9 mouse cellular contexts compared by ENCODE assay signal in genomic region chr9:65392638-65393364, GRCm38 (mm10). TPM values are rescaled to one million over a fixed set of nuclear protein-coding genes. Genes with fewer than 3 reads are reported as not detected.
DNase-seq lines count a peak whose midpoint lies in the region; TF ChIP-seq lines count a peak whose summit lies in the region.
"Had no signal": no experiment of that assay in that cellular context is flagged by ENCODE, and none has a peak within 500 bp of the region (broad histone marks: within the 10 kb centered on the region; RNA-seq: fewer than 3 reads in every experiment).

No protein-coding gene starts in this region.

- peaks cover 6% of the 10 kb centered on the region; the same call in 1 of the 2 replicates for H3K4me1 ChIP-seq in testis, adult 2 months (ENCODE audit: control insufficient read depth, insufficient read depth, low read length)

- TF ChIP-seq POLR2A in testis, adult 2 months (IDR thresholded peaks at IDR 0.05; ENCODE audit: control insufficient read depth, low read depth, low read length) = no peak

- DNase-seq in testis, postnatal 14 days (ENCODE audit: low spot score) = no peak
- peak; percentile 81 for DNase-seq in adrenal gland, adult 2 months
- peak; percentile 83 for DNase-seq in embryo, embryonic 10 days (ENCODE audit: low spot score)
- DNase-seq in heart, postnatal 36 days = peak; percentile 72 to 78
- peak; percentile 46 to 65 for DNase-seq in left cerebral cortex, postnatal 25 days (ENCODE audit: low spot score in 2 of 2)
- peak; percentile 62 for DNase-seq in naive thymus-derived CD4-positive, alpha-beta T cell, adult 2 months (ENCODE audit: low read depth)
- DNase-seq in thymus, postnatal 4 days = peak; percentile 88

- no peaks in the 10 kb centered on the region for H3K36me3 ChIP-seq in testis, adult 2 months (ENCODE audit: control insufficient read depth, insufficient read depth, low read length)
- H3K36me3 ChIP-seq: heart, embryonic 15.5 days had no signal

- intact Hi-C loops in heart, postnatal 36 days (cut with DNase I) = loop anchor here (1.0 kb wide), 1 partner anchor 40 kb away; no protein-coding TSS in a partner anchor
- intact Hi-C loops in left cerebral cortex, postnatal 25 days (cut with DNase I) = loop anchor here (1.0 kb wide), 1 partner anchor 40 kb away; no protein-coding TSS in a partner anchor

- no peaks in the 10 kb centered on the region for H3K27me3 ChIP-seq in testis, adult 2 months (ENCODE audit: control insufficient read depth, insufficient read depth, low read length)

- TF ChIP-seq CTCF in testis, adult 2 months (IDR thresholded peaks at IDR 0.05; ENCODE audit: control insufficient read depth, insufficient read depth, insufficient replicate concordance, low read depth, low read length) = peak; percentile 70; the same call in 1 of the 2 replicates

- no peak overlapping the region for H3K27ac ChIP-seq in testis, adult 2 months (ENCODE audit: control insufficient read depth, insufficient read depth, low read depth, low read length)
- H3K27ac ChIP-seq: heart, embryonic 15.5 days had no signal

- no peak overlapping the region for H3K4me3 ChIP-seq in testis, adult 2 months (ENCODE audit: control insufficient read depth, low read depth, low read length)
- H3K4me3 ChIP-seq: heart, embryonic 15.5 days had no signal

RNA-seq across cellular contexts. Expression of gene Kbtbd13, which starts 1.3 kb away (rescaled TPM):
- polyA plus RNA-seq in testis, adult 2 months (2012; rRNA removed) = 0.18 and 0.23 TPM in 2 replicates
- total RNA-seq in adrenal gland, adult 2 months (2021) = under 1 TPM in 1 of 2 experiments, not detected in 1; 0.97 TPM
- polyA plus RNA-seq in adrenal gland, adult 2 months (2012; rRNA removed) = 0.44 and 0.77 TPM in 2 replicates
- total RNA-seq in heart, postnatal 36 days (2021) = 1 to 10 TPM; 2.2 to 2.4 TPM
- under 1 TPM; 0.11 to 0.32 TPM for total RNA-seq in left cerebral cortex, postnatal 25 days (2021)

RNA-seq across cellular contexts. Expression of gene Rasl12, which starts 5.5 kb away (rescaled TPM):
- 5.5 and 6.6 TPM in 2 replicates for polyA plus RNA-seq in testis, adult 2 months (2012; rRNA removed)
- 10 to 100 TPM in 1 of 2 experiments, 1 to 10 TPM in 1; 7.5 to 20.4 TPM for total RNA-seq in adrenal gland, adult 2 months (2021)
- polyA plus RNA-seq in adrenal gland, adult 2 months (2012; rRNA removed) = 19.2 and 23.2 TPM in 2 replicates
- 1 to 10 TPM; 8.4 to 9.2 TPM for total RNA-seq in heart, postnatal 36 days (2021)
- total RNA-seq in left cerebral cortex, postnatal 25 days (2021) = 1 to 10 TPM; 2.7 to 3.4 TPM

RNA-seq across cellular contexts. Expression of gene Slc51b, which starts 30.0 kb away (rescaled TPM):
- polyA plus RNA-seq in testis, adult 2 months (2012; rRNA removed) = not detected in 2 replicates
- total RNA-seq in adrenal gland, adult 2 months (2021) = under 1 TPM in 1 of 2 experiments, not detected in 1; 0.43 TPM
- not detected in 2 replicates for polyA plus RNA-seq in adrenal gland, adult 2 months (2012; rRNA removed)
- total RNA-seq in heart, postnatal 36 days (2021) = not detected
- total RNA-seq in left cerebral cortex, postnatal 25 days (2021) = not detected
- polyA plus RNA-seq: heart, embryonic 15.5 days had no signal

RNA-seq across cellular contexts. Expression of gene Ubap1l, which starts 32.0 kb away (rescaled TPM):
- 0.77 and 1.3 TPM in 2 replicates for polyA plus RNA-seq in testis, adult 2 months (2012; rRNA removed)
- total RNA-seq in adrenal gland, adult 2 months (2021) = under 1 TPM; 0.45 to 0.84 TPM
- polyA plus RNA-seq in adrenal gland, adult 2 months (2012; rRNA removed) = 0.73 and 1.3 TPM in 2 replicates
- total RNA-seq in heart, postnatal 36 days (2021) = under 1 TPM in 1 of 2 experiments, not detected in 1; 0.25 TPM
- total RNA-seq in left cerebral cortex, postnatal 25 days (2021) = 1 to 10 TPM; 3.3 to 5.8 TPM

RNA-seq across cellular contexts. Expression of gene Mtfmt, which starts 42.8 kb away (rescaled TPM):
- 6.1 and 7.4 TPM in 2 replicates for polyA plus RNA-seq in testis, adult 2 months (2012; rRNA removed)
- total RNA-seq in adrenal gland, adult 2 months (2021) = 10 to 100 TPM; 11.0 to 16.6 TPM
- polyA plus RNA-seq in adrenal gland, adult 2 months (2012; rRNA removed) = 6.5 and 7.0 TPM in 2 replicates
- total RNA-seq in heart, postnatal 36 days (2021) = 1 to 10 TPM; 7.1 to 7.5 TPM
- total RNA-seq in left cerebral cortex, postnatal 25 days (2021) = 10 to 100 TPM; 17.4 to 19.2 TPM
